Mouse (Mus musculus) right cerebral cortex, postnatal 25 days (tissue): ENCODE data around the gene Col26a1.
A peak's percentile ranks its signal among the peaks of the same experiment; 100 is the strongest.

Experiments used
- DNase-seq: peaks from one replicate; pipeline ENCODE4 v3.0.0; 2022

Col26a1 gene

DNA sequence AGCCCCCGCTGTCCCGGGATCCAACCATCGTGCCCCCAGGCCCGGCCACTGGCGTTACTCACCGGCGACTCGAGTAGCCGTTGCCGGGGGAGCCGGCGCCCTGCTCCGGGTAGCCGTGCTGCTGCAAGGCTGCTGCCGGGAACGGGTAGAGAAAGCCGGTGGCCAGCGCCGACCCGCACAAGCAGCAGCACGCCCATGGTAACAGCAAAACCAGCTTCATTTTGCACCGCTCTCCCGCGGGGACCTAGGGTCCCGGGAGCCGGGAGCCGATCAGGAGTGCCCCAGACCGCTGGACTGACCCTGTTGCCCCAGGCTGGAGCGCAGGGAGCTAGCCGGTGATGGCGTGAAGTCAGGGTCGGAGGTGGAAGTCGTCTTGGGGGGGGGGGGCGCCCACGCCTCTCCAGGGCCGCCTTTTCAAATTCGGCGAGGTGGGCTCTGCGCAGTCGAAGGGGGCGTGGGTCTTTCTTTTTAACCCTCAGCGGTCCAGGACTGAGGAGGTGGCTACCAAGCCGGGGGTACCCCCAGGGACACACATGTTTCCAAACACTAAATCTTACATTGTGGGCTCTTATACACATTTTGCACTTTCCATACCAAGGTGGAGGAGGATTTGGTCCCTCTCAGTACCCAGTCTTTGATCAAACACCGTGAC, at the start of gene Col26a1:
TSS of gene Col26a1 (minus strand) at position 422 of the 652 bp plus-strand sequence.
- DNase-seq = peak; percentile 23

GRCm38 (mm10) chr5:136931896-136932295, 48.9 kb upstream of the Col26a1 start:
- DNase-seq = no peak

GRCm38 (mm10) chr5:136929073-136929472, 46.1 kb upstream of the Col26a1 start:
- peak; percentile 77 for DNase-seq

DNA sequence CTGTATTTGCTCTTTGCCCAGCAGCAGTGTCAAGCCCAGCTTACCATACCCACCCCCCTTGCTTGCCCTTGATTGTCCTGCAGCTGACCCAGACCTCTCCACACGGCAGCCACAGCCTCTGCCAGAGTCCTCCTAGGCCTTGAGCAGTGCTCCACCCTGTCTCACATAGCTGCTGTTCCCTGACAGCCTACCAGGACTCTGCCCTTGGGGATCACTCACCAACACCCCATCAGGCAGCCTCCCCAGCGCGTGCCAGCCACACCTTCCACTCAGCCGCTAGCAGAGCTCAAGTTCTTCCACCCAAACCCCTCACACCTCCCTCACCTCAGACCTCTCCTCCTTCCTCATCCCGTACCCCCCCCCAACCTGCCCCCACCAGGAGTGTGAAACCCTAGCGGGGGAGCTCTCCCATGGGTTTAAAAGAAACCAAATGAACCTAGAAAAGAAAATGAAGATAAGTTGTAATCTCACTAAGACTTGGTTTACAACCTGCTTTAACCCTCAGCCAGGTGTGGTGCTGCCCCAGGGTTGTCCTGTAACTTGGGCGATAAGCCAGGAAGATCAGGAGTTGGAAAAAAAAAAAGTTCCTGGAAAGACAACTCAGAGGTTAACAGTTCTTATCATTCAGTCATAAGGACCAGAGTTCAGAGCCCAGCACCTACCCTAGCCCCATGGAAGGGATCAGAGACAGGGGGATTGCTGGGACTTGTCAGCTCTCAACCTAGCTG, 40.9 kb upstream of the Col26a1 start:
- DNase-seq = no peak

GRCm38 (mm10) chr5:136922830-136923229, 39.8 kb upstream of the Col26a1 start:
- no peak for DNase-seq

DNA sequence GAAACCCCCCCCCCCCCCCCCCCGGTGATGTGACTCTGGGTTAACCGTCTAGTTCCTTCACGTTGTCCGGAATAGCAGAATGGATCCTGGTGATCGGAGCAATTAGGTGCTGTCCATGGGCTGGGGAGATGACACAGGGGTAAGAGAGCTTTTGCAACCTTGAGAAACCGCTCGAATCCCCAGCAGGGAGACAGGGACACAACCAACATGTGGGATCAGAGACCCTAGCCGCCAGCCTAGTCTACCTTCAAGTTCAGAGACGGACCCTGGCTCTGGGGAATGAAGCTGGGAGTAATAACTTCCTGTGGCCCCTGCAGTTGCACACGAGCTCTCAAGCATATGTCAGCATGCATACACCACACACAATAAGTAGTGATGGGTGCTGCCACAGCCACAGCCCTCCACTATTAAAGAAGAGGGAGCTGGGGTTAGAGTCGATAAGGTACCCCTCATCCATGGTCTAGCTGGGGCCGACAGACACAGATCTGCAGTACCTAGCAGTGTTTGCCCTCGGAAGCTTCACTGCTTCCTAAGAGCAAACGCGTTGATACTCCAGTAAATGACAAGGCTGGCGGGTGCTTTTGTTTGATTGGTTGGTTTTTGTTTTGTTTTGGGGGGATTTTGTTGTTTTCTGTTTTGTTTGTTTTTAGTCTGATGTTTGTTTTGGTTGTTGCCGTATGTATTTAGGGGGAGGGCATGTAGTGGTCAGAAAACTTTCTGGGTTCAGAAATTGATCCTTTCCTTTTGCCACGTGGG, 36.7 kb upstream of the Col26a1 start:
- peak; percentile 12 for DNase-seq

- peak; percentile 87 for DNase-seq
These were observed 35.9 kb upstream of the Col26a1 start for GRCm38 (mm10) chr5:136918655-136919472.

DNA sequence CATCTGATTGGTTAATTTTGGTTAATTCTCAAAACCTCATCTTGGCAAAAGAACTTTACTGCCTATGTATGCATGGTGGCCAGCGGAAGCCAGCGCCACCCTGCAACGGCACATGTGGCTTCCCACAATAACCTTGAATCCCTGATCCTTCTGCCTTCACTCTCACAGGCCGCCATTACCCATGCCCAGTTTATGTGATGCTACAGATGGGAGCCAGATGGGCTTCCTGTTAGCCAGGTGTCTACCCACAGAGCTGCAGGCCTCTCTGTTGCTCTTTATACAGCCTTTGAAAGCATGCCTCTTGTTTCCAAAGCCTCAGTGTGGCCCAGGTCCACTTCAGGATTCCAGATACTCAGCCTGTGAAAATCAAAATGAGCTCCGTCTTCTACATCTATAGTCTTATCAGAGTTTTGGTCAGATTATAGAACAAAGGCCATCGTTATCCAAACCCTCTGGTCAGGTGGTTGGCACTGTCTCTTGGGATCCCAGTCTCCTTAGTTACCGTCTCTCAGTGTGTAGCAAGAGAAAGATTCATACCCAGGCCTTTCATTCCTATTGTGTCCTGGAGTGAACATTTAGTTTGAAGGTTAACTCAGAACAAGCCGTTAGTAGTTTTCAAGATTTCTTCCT, 34.7 kb upstream of the Col26a1 start:
- DNase-seq = no peak

GRCm38 (mm10) chr5:136914183-136914582, 31.2 kb upstream of the Col26a1 start:
- no peak for DNase-seq

GRCm38 (mm10) chr5:136907991-136908857, 25.2 kb upstream of the Col26a1 start, which contains the start of gene Ift22:
Gene Ift22, plus strand, starts transcription at chr5:136908150.
- peak; percentile 93 for DNase-seq

GRCm38 (mm10) chr5:136907587-136907986, 24.6 kb upstream of the Col26a1 start:
- DNase-seq = no peak

- no peak for DNase-seq
These were observed 22.6 kb upstream of the Col26a1 start for GRCm38 (mm10) chr5:136905630-136906029.

- DNase-seq = no peak
These were observed 21.6 kb upstream of the Col26a1 start for GRCm38 (mm10) chr5:136904621-136905020.

GRCm38 (mm10) chr5:136895529-136895963, 12.5 kb upstream of the Col26a1 start:
- no peak for DNase-seq

- DNase-seq = no peak
These were observed 12.0 kb upstream of the Col26a1 start for GRCm38 (mm10) chr5:136894840-136895528.

- DNase-seq = no peak
These were observed 5.7 kb upstream of the Col26a1 start for GRCm38 (mm10) chr5:136888539-136889355.

GRCm38 (mm10) chr5:136886957-136887356, 3.9 kb upstream of the Col26a1 start:
- DNase-seq = no peak

DNA sequence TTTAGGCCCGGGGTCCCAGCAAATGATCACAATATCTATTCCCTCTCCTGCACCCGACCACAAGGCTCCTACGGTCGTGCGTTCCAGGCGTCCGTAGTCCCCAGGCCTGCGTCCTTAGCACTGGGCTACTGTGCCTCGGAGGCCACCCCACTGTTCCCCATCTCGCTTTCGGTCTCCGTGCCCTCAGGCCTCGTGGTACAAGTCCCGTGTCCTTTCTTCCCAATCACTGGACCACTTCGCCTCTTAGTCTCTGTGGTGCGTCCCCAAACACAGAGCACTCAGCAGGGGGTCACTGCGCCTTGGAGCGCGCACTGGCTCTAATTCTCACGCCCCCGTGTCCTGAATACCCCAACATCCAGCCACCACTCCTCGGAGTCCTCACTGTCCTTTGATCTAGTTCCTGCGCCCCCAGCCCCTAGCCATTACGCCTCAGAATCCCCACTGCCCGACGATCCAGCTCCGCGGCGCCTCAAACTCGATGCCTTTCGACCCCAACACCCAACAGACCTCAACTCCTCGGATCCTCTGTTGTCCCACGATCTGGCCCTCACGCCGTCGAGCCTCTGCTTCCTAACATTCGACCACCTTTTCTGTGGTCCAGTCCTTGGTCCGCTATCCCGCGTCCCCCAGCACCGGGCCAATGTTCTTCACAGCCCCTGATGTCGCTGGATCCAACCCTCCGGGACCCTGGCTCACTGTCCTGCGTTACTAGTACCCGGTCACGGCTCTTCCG, 788 bp downstream of the Col26a1 start:
- peak; percentile 14 for DNase-seq
